Mouse (Mus musculus) lung, adult 2 months (tissue): ENCODE results near the gene Nlrp9b. TPM values are rescaled to one million over a fixed set of nuclear protein-coding genes. Genes with fewer than 3 reads are reported as not detected.
"Not testable (repeated sequence)": the region's sequence is repeated elsewhere in the genome, so short reads cannot be mapped to it uniquely, and the experiment has no call there.

Experiments used
- DNase-seq: peaks from one replicate; pipeline ENCODE4 v3.0.0; 2022
- H3K4me1 ChIP-seq: fragments of 200-500 bp; 2 replicates; pipeline ENCODE4 v1.6.1; 2011; ENCODE audit warnings: low read length; ENCODE audit not compliant: control insufficient read depth, insufficient read depth
- H3K4me3 ChIP-seq: fragments of 200-500 bp; replicated peaks from 2 replicates; pipeline ENCODE3; 2011; ENCODE audit warnings: low read depth, mild to moderate bottlenecking, control low read depth, low read length; ENCODE audit errors: extremely low read depth
- CTCF ChIP-seq: fragments of 200-500 bp; IDR thresholded peaks from 2 replicates; pipeline ENCODE4 v1.5.1; 2011; ENCODE audit warnings: mild to moderate bottlenecking, low read length, control low read depth; ENCODE audit not compliant: insufficient read depth
- POLR2A ChIP-seq: fragments of 200-500 bp; IDR thresholded peaks from 2 replicates; pipeline ENCODE4 v1.6.1; 2011; ENCODE audit warnings: low read depth, mild to moderate bottlenecking, control low read depth, low read length, borderline replicate concordance; ENCODE audit errors: extremely low read depth
- WGBS: fragments of 180-500 bp; shearing (Covaris S2); methylation state at CpG from one replicate; pipeline ENCODE4 v1.1.7; 2018; 5-methylcytosine and 5-hydroxymethylcytosine counted together
- polyA plus RNA-seq: library from polyadenylated mRNA; depleted of rRNA; stranded (reverse); fragments of >200 nt; gene quantifications from 2 replicates; pipeline ENCODE4 v1.2.3, GENCODE M21; 2012

Gene Nlrp9b
- polyA plus RNA-seq, 1 experiment, result not detected

- Histone ChIP-seq H3K4me3 (no peak overlapping the region), H3K4me1 (0 out of 2 replicates have a peak, but pooled peaks cover 2% of the 10 kb centered on the region)
- peak; percentile 90 for TF ChIP-seq CTCF
- TF ChIP-seq POLR2A, result no peak
- WGBS, result 1% methylated on average over 7 of the region's 7 CpGs
- DNase-seq, result peak; percentile 92
Observed at GRCm38 (mm10) chr7:19956341-19956781, 34.9 kb upstream of the Nlrp9b start.

GRCm38 (mm10) chr7:19962423-19962822 lies 28.8 kb upstream of the Nlrp9b start:
- WGBS, result 75% methylated on average over 1 of the region's 1 CpGs
- TF ChIP-seq POLR2A (no peak), CTCF (no peak)
- no peak overlapping the region for H3K4me3 ChIP-seq
- H3K4me1 ChIP-seq, result no peaks in the 10 kb centered on the region
- DNase-seq, result no peak

GRCm38 (mm10) chr7:19964985-19965579 lies 26.2 kb upstream of the Nlrp9b start, which contains the start of gene Ceacam20:
TSS of gene Ceacam20 (plus strand) at chr7:19965412.
- DNase-seq, result no peak
- TF ChIP-seq CTCF, result no peak
- no peak for TF ChIP-seq POLR2A
- WGBS, result 72% methylated on average over 7 of the region's 7 CpGs
- H3K4me3 ChIP-seq, result no peak within 1 kb of the TSS
- H3K4me1 ChIP-seq, result no peaks in the 10 kb centered on the region

GRCm38 (mm10) chr7:19969106-19969505 lies 22.2 kb upstream of the Nlrp9b start:
- Histone ChIP-seq H3K4me3 (no peak overlapping the region), H3K4me1 (no peaks in the 10 kb centered on the region)
- no peak for TF ChIP-seq POLR2A
- TF ChIP-seq CTCF, result no peak
- DNase-seq, result no peak
- WGBS, result 63% methylated on average over 3 of the region's 3 CpGs

- DNase-seq, result no peak
- WGBS, result 90% methylated on average over 4 of the region's 4 CpGs
- Histone ChIP-seq H3K4me1 (no peaks in the 10 kb centered on the region), H3K4me3 (no peak overlapping the region)
- no peak for TF ChIP-seq POLR2A
- no peak for TF ChIP-seq CTCF
Observed at GRCm38 (mm10) chr7:19969541-19970090, 21.6 kb upstream of the Nlrp9b start.

- DNase-seq, result no peak
- Histone ChIP-seq H3K4me1 (no peaks in the 10 kb centered on the region), H3K4me3 (no peak overlapping the region)
- TF ChIP-seq CTCF (no peak), POLR2A (no peak)
- WGBS, result 89% methylated on average over 8 of the region's 8 CpGs
Observed at GRCm38 (mm10) chr7:19970196-19970595, 21.1 kb upstream of the Nlrp9b start.

GRCm38 (mm10) chr7:19971516-19971915 lies 19.7 kb upstream of the Nlrp9b start:
- H3K4me1 ChIP-seq, result no peaks in the 10 kb centered on the region
- TF ChIP-seq CTCF (no peak), POLR2A (no peak)
- no peak for DNase-seq
- no peak overlapping the region for H3K4me3 ChIP-seq
- 86% methylated on average over 4 of the region's 4 CpGs for WGBS

- not testable (repeated sequence) for DNase-seq, H3K4me1 ChIP-seq, H3K4me3 ChIP-seq
- WGBS, result 63% methylated on average over 3 of the region's 3 CpGs
Observed at GRCm38 (mm10) chr7:19996721-19997120, 5.5 kb downstream of the Nlrp9b start.

- H3K4me3 ChIP-seq, result no peak overlapping the region
- DNase-seq, result no peak
- 71% methylated on average over 2 of the region's 2 CpGs for WGBS
- TF ChIP-seq CTCF (no peak), POLR2A (no peak)
- no peaks in the 10 kb centered on the region for H3K4me1 ChIP-seq
Observed at GRCm38 (mm10) chr7:20009987-20010386, 18.7 kb downstream of the Nlrp9b start.

GRCm38 (mm10) chr7:20064100-20064499 lies 72.8 kb downstream of the Nlrp9b start:
- not testable (repeated sequence) for H3K4me3 ChIP-seq, DNase-seq, H3K4me1 ChIP-seq
- WGBS, result 72% methylated on average over 4 of the region's 4 CpGs

GRCm38 (mm10) chr7:20078118-20078517 lies 86.9 kb downstream of the Nlrp9b start:
- H3K4me1 ChIP-seq, result not testable (repeated sequence)
- 69% methylated on average over 18 of the region's 18 CpGs for WGBS

GRCm38 (mm10) chr7:20099380-20099779 lies 108.1 kb downstream of the Nlrp9b start, which contains the start of gene Vmn1r91:
TSS of gene Vmn1r91 (plus strand) at chr7:20099680.
- not testable (repeated sequence) for H3K4me1 ChIP-seq, DNase-seq, H3K4me3 ChIP-seq
- 69% methylated on average over 5 of the region's 5 CpGs for WGBS

More at GRCm38 (mm10) chr7:20078118-20078517, 86.9 kb downstream of the Nlrp9b start:
- DNase-seq, H3K4me3 ChIP-seq: not testable (repeated sequence)

GRCm38 (mm10) chr7:20122479-20122878 lies 131.2 kb downstream of the Nlrp9b start, which contains the start of gene Gm16442:
TSS of gene Gm16442 (minus strand) at chr7:20122579.
- H3K4me3 ChIP-seq, DNase-seq, H3K4me1 ChIP-seq: not testable (repeated sequence)
- WGBS, result no CpG with 5 or more reads among the region's 2 CpGs
